Mouse (Mus musculus) kidney, adult 2 months (tissue): ENCODE measurements at regions not wholly inside any gene's neighbourhood (a gene's known extent, or its start where the extent isn't known, plus 50 kb on each side); places are given as distances from the start of the nearest gene placed in this dataset.

ENCODE experiments used
- CTCF ChIP-seq: fragments of 200-500 bp; conservative IDR thresholded peaks from 2 replicates; pipeline ENCODE4 v1.5.1; 2011; ENCODE audit warnings: low read depth, mild to moderate bottlenecking, control low read depth, low read length, moderate library complexity, mixed read lengths; ENCODE audit not compliant: insufficient read depth, insufficient read length
- POLR2A ChIP-seq: fragments of 200-500 bp; IDR thresholded peaks from one replicate; pipeline ENCODE4 v1.6.1; 2011; ENCODE audit warnings: low read depth, low read length, control low read depth

GRCm38 (mm10) chr13:44360016-44360415, 369.3 kb upstream of the Jarid2 start:
- no peak for TF ChIP-seq CTCF
- TF ChIP-seq POLR2A: no peak
